Mouse (Mus musculus) kidney, embryonic 16.5 days (tissue): ENCODE results near the gene Hamp. TPM values are rescaled to one million over a fixed set of nuclear protein-coding genes. Genes with fewer than 3 reads are reported as not detected.
A peak's percentile ranks its signal among the peaks of the same experiment; 100 is the strongest.

Experiments used
- ATAC-seq: fragments of 200-750 bp; cut with Nextera tagmentation; 2 replicates; pipeline ENCODE4 v1.8.0; 2017; ENCODE audit warnings: moderate TSS enrichment; ENCODE audit not compliant: low FRiP score, low TSS enrichment
- H3K27ac ChIP-seq: fragments of 300-500 bp; sonication (generic); 2 replicates; pipeline ENCODE4 v1.5.1; 2014; ENCODE audit warnings: low read length
- H3K27me3 ChIP-seq: fragments of 300-500 bp; sonication (generic); 2 replicates; pipeline ENCODE4 v1.6.1; 2014; ENCODE audit warnings: low read length, control low read depth, mixed read lengths; ENCODE audit not compliant: insufficient read depth
- H3K36me3 ChIP-seq: fragments of 300-500 bp; sonication (generic); 2 replicates; pipeline ENCODE4 v1.6.1; 2014; ENCODE audit warnings: low read length, control low read depth, mixed read lengths; ENCODE audit not compliant: insufficient read depth
- H3K4me1 ChIP-seq: fragments of 300-500 bp; sonication (generic); 2 replicates; pipeline ENCODE4 v1.6.1; 2014; ENCODE audit warnings: low read length, control low read depth, mixed read lengths; ENCODE audit not compliant: insufficient read depth
- H3K4me2 ChIP-seq: fragments of 300-500 bp; sonication (generic); replicated peaks from 2 replicates; pipeline ENCODE4 v1.6.1; 2014; ENCODE audit warnings: low read depth, low read length
- H3K4me3 ChIP-seq: fragments of 300-500 bp; sonication (generic); 2 replicates; pipeline ENCODE4 v1.5.1; 2014; ENCODE audit warnings: mild to moderate bottlenecking, low read length
- H3K9ac ChIP-seq: fragments of 300-500 bp; sonication (generic); replicated peaks from 2 replicates; pipeline ENCODE4 v1.6.1; 2014; ENCODE audit warnings: low read length
- H3K9me3 ChIP-seq: fragments of 300-500 bp; sonication (generic); 2 replicates; pipeline ENCODE4 v1.6.1; 2016; ENCODE audit warnings: low read length, control low read depth
- WGBS: fragments of 180-500 bp; shearing (Covaris S2); extraction: QIAGEN DNeasy Blood & Tissue Kit; methylation state at CpG from one replicate; pipeline ENCODE4 v1.1.7; 2014; 5-methylcytosine and 5-hydroxymethylcytosine counted together
- polyA plus RNA-seq: library from polyadenylated mRNA; unstranded; fragments of >200 nt; fragmentation: Nextera tagmentation; extraction: Ambion mirVana; gene quantifications from 2 replicates; pipeline ENCODE4 v1.2.1, GENCODE M21; 2015

The Hamp gene
- polyA plus RNA-seq, 1 experiment from 2014 or later = not detected

GRCm38 (mm10) chr7:30917219-30917618 is 26.6 kb downstream of the Hamp start:
- Histone ChIP-seq H3K4me1 (no peaks in the 10 kb centered on the region), H3K4me2 (no peak overlapping the region), H3K27me3 (no peaks in the 10 kb centered on the region), H3K4me3 (no peak overlapping the region), H3K9me3 (no peaks in the 10 kb centered on the region), H3K36me3 (no peaks in the 10 kb centered on the region), H3K9ac (no peak overlapping the region; the same call in 1 of the 2 replicates), H3K27ac (no peak overlapping the region)
- 51% methylated on average over 4 of the region's 4 CpGs for WGBS
- ATAC-seq = no peak

- Histone ChIP-seq H3K4me1 (no peaks in the 10 kb centered on the region), H3K27me3 (no peaks in the 10 kb centered on the region), H3K4me2 (no peak overlapping the region), H3K9me3 (no peaks in the 10 kb centered on the region), H3K9ac (no peak overlapping the region), H3K27ac (no peak overlapping the region), H3K36me3 (no peaks in the 10 kb centered on the region), H3K4me3 (no peak overlapping the region)
- no peak for ATAC-seq
- 34% methylated on average over 6 of the region's 6 CpGs for WGBS
Observed at GRCm38 (mm10) chr7:30916713-30917112, 27.1 kb downstream of the Hamp start.

- H3K9me3 ChIP-seq = no peaks in the 10 kb centered on the region
- H3K27me3 ChIP-seq = no peaks in the 10 kb centered on the region
- no peaks in the 10 kb centered on the region for H3K36me3 ChIP-seq
- 73% methylated on average over 7 of the region's 8 CpGs for WGBS
- no peaks in the 10 kb centered on the region for H3K4me1 ChIP-seq
- H3K9ac ChIP-seq = no peak within 1 kb of the TSS
- ATAC-seq = no peak
- no peak within 1 kb of the TSS for H3K4me2 ChIP-seq
- no peak within 1 kb of the TSS for H3K27ac ChIP-seq
- H3K4me3 ChIP-seq = no peak within 1 kb of the TSS
Observed at GRCm38 (mm10) chr7:30914732-30915131, 29.1 kb downstream of the Hamp start, which contains the start of gene Mag. Mag (minus strand) TSS chr7:30914873.

GRCm38 (mm10) chr7:30909773-30910172 is 34.1 kb downstream of the Hamp start:
- Histone ChIP-seq H3K9ac (no peak overlapping the region), H3K27ac (no peak overlapping the region), H3K36me3 (no peaks in the 10 kb centered on the region), H3K4me3 (no peak overlapping the region), H3K4me2 (no peak overlapping the region), H3K27me3 (0 out of 2 replicates have a peak, but pooled peaks cover 2% of the 10 kb centered on the region), H3K9me3 (no peaks in the 10 kb centered on the region), H3K4me1 (peaks cover 6% of the 10 kb centered on the region)
- 83% methylated on average over 6 of the region's 6 CpGs for WGBS
- ATAC-seq = no peak

GRCm38 (mm10) chr7:30908992-30909431 is 34.8 kb downstream of the Hamp start:
- Histone ChIP-seq H3K4me1 (peaks cover 6% of the 10 kb centered on the region), H3K27me3 (0 out of 2 replicates have a peak, but pooled peaks cover 2% of the 10 kb centered on the region), H3K4me3 (peak overlapping the region; percentile 39), H3K27ac (no peak overlapping the region), H3K9ac (no peak overlapping the region), H3K4me2 (peak overlapping the region; percentile 62), H3K36me3 (no peaks in the 10 kb centered on the region), H3K9me3 (no peaks in the 10 kb centered on the region)
- 17% methylated on average over 16 of the region's 17 CpGs for WGBS
- no peak; the same call in none of the 2 replicates for ATAC-seq

- Histone ChIP-seq H3K4me1 (peaks cover 6% of the 10 kb centered on the region), H3K27ac (no peak overlapping the region), H3K9ac (no peak overlapping the region; the same call in 1 of the 2 replicates), H3K9me3 (no peaks in the 10 kb centered on the region), H3K27me3 (0 out of 2 replicates have a peak, but pooled peaks cover 2% of the 10 kb centered on the region), H3K4me3 (peak overlapping the region; percentile 39), H3K4me2 (peak overlapping the region; percentile 62), H3K36me3 (no peaks in the 10 kb centered on the region)
- 1% methylated on average over 25 of the region's 26 CpGs for WGBS
- peak; percentile 81 for ATAC-seq
Observed at GRCm38 (mm10) chr7:30908277-30908991, 35.4 kb downstream of the Hamp start.

- Histone ChIP-seq H3K4me2 (no peak overlapping the region), H3K4me3 (no peak overlapping the region), H3K9me3 (no peaks in the 10 kb centered on the region), H3K9ac (no peak overlapping the region), H3K36me3 (no peaks in the 10 kb centered on the region), H3K4me1 (peaks cover 11% of the 10 kb centered on the region), H3K27ac (no peak overlapping the region), H3K27me3 (0 out of 2 replicates have a peak, but pooled peaks cover 2% of the 10 kb centered on the region)
- ATAC-seq = no peak
- 48% methylated on average over 4 of the region's 4 CpGs for WGBS
Observed at GRCm38 (mm10) chr7:30904042-30904441, 39.8 kb downstream of the Hamp start.

- Histone ChIP-seq H3K4me1 (peaks cover 10% of the 10 kb centered on the region), H3K4me3 (no peak overlapping the region), H3K9ac (no peak overlapping the region), H3K9me3 (no peaks in the 10 kb centered on the region), H3K27me3 (no peaks in the 10 kb centered on the region), H3K36me3 (no peaks in the 10 kb centered on the region), H3K27ac (no peak overlapping the region), H3K4me2 (no peak overlapping the region)
- no peak for ATAC-seq
- WGBS = 81% methylated on average over 3 of the region's 3 CpGs
Observed at GRCm38 (mm10) chr7:30895217-30895616, 48.6 kb downstream of the Hamp start.

- 48% methylated on average over 3 of the region's 3 CpGs for WGBS
- H3K27me3 ChIP-seq = no peaks in the 10 kb centered on the region
- ATAC-seq = peak; percentile 61
- H3K4me3 ChIP-seq = no peak overlapping the region
- H3K36me3 ChIP-seq = no peaks in the 10 kb centered on the region
- H3K9me3 ChIP-seq = no peaks in the 10 kb centered on the region
- no peak overlapping the region for H3K4me2 ChIP-seq
- H3K27ac ChIP-seq = peak overlapping the region; percentile 64
- H3K9ac ChIP-seq = no peak overlapping the region
- peaks cover 5% of the 10 kb centered on the region; the same call in 1 of the 2 replicates for H3K4me1 ChIP-seq
Observed at GRCm38 (mm10) chr7:30892515-30892914, 51.3 kb downstream of the Hamp start.
